In the genomic region with DNA sequence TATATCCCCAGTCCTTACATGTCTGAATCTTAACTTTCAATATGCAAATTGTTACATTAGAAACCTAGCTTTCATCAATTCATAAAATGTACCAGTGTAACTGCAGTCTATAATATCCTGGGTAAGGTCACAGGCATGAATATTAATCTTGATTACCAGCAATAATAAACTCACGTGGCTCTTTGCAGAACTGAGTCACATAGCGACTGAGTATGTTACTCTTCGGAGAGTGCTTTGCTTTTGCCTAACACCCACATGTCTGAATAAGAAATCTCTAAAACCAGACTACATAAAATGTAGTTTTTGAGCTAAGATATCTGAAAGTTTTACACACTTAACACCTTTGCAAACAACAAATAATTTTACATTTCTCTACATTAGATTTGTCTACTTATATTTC, we compare ENCODE assay signal across 11 mouse cellular contexts. TPM values are rescaled to one million over a fixed set of nuclear protein-coding genes. Genes with fewer than 3 reads are reported as not detected.
DNase-seq lines count a peak whose midpoint lies in the region; ATAC-seq and TF ChIP-seq lines count a peak whose summit lies in the region.
"Had no signal": no experiment of that assay in that cellular context is flagged by ENCODE, and none has a peak within 500 bp of the region (broad histone marks: within the 10 kb centered on the region; RNA-seq: fewer than 3 reads in every experiment).

No protein-coding gene starts in this region.

- TF ChIP-seq CTCF in gastrocnemius, adult 2 months (IDR thresholded peaks at IDR 0.05): no peak
- no peak for TF ChIP-seq CTCF in lung, embryonic 14.5 days (IDR thresholded peaks at IDR 0.05; ENCODE audit: low read depth)

- H3K4me3 ChIP-seq in gastrocnemius, adult 2 months: peak overlapping the region; percentile 75
- H3K4me3 ChIP-seq in lung, embryonic 14.5 days (ENCODE audit: low read depth, low read length): no peak overlapping the region
- peak overlapping the region; percentile 22; the same call in 1 of the 2 replicates for H3K4me3 ChIP-seq in intestine, embryonic 16.5 days (ENCODE audit: low read length)
- no peak overlapping the region for H3K4me3 ChIP-seq in stomach, embryonic 14.5 days (ENCODE audit: low read depth, low read length)
- H3K4me3 ChIP-seq: limb, embryonic 13.5 days had no signal

- intact Hi-C loops in gastrocnemius, adult 2 months (cut with DNase I): no loop called here

- no peaks in the 10 kb centered on the region for H3K27me3 ChIP-seq in lung, embryonic 14.5 days (ENCODE audit: insufficient read depth, low read length)
- H3K27me3 ChIP-seq in intestine, embryonic 16.5 days (replicated peaks; ENCODE audit: control insufficient read depth, insufficient read depth, low read length): no peaks in the 10 kb centered on the region
- H3K27me3 ChIP-seq in stomach, embryonic 14.5 days (ENCODE audit: control insufficient read depth, insufficient read depth, low read length): no peaks in the 10 kb centered on the region
- H3K27me3 ChIP-seq: limb, embryonic 13.5 days; Patski had no signal

- no peak overlapping the region for H3K9ac ChIP-seq in lung, embryonic 14.5 days
- H3K9ac ChIP-seq in intestine, embryonic 16.5 days (ENCODE audit: low read depth, low read length): no peak overlapping the region
- no peak overlapping the region for H3K9ac ChIP-seq in stomach, embryonic 14.5 days (replicated peaks; ENCODE audit: low read depth, low read length)
- H3K9ac ChIP-seq: limb, embryonic 13.5 days had no signal

- peaks cover 6% of the 10 kb centered on the region for H3K4me1 ChIP-seq in lung, embryonic 14.5 days (ENCODE audit: insufficient read depth)
- H3K4me1 ChIP-seq in intestine, embryonic 16.5 days (ENCODE audit: control insufficient read depth, insufficient read depth, low read length): peaks cover 29% of the 10 kb centered on the region
- H3K4me1 ChIP-seq in stomach, embryonic 14.5 days (ENCODE audit: control insufficient read depth, insufficient read depth, low read length): peaks cover 20% of the 10 kb centered on the region

- H3K27ac ChIP-seq in gastrocnemius, adult 2 months: peak overlapping the region; percentile 89
- H3K27ac ChIP-seq in lung, embryonic 14.5 days (ENCODE audit: low read depth): no peak overlapping the region; the same call in 1 of the 2 replicates
- no peak overlapping the region for H3K27ac ChIP-seq in intestine, embryonic 16.5 days (ENCODE audit: low read length)
- no peak overlapping the region for H3K27ac ChIP-seq in stomach, embryonic 14.5 days (ENCODE audit: low read length)

- no peaks in the 10 kb centered on the region for H3K36me3 ChIP-seq in lung, embryonic 14.5 days (ENCODE audit: insufficient read depth)
- H3K36me3 ChIP-seq in intestine, embryonic 16.5 days (ENCODE audit: control insufficient read depth, insufficient read depth, low read length): no peaks in the 10 kb centered on the region
- no peaks in the 10 kb centered on the region for H3K36me3 ChIP-seq in stomach, embryonic 14.5 days (ENCODE audit: control insufficient read depth, insufficient read depth, low read length)
- H3K36me3 ChIP-seq: limb, embryonic 13.5 days had no signal

- DNase-seq in gastrocnemius, adult 2 months: no peak
- DNase-seq in gastrocnemius, postnatal 4 days (ENCODE audit: low spot score in 2 of 2): no peak
- DNase-seq in lung, embryonic 14.5 days: no peak
- DNase-seq in lung, postnatal 36 days: no peak
- DNase-seq in cerebellum, postnatal 4 days (ENCODE audit: low spot score in 2 of 2): no peak
- DNase-seq in spleen, postnatal 10 days (ENCODE audit: low spot score in 2 of 2): no peak

- H3K4me2 ChIP-seq in lung, embryonic 14.5 days: peak overlapping the region; percentile 46
- 0 out of 2 replicates have a peak overlapping the region, but pooled peaks have one; percentile 32 for H3K4me2 ChIP-seq in intestine, embryonic 16.5 days (ENCODE audit: low read depth, low read length)
- H3K4me2 ChIP-seq in stomach, embryonic 14.5 days (replicated peaks; ENCODE audit: low read depth, low read length): peak overlapping the region; percentile 17; the same call in 1 of the 2 replicates

- WGBS in lung, embryonic 14.5 days: 45% methylated on average over 3 of the region's 3 CpGs
- WGBS in intestine, embryonic 16.5 days: 46% methylated on average over 3 of the region's 3 CpGs
- WGBS in stomach, embryonic 14.5 days: 54% methylated on average over 3 of the region's 3 CpGs

- ATAC-seq in lung, embryonic 14.5 days (ENCODE audit: insufficient read depth): no peak
- ATAC-seq in intestine, embryonic 16.5 days: peak; percentile 70
- no peak for ATAC-seq in stomach, embryonic 14.5 days (ENCODE audit: insufficient number of reproducible peaks, insufficient read depth, low FRiP score, low read depth)
- ATAC-seq: midbrain, embryonic 16.5 days had no signal

- H3K9me3 ChIP-seq in lung, embryonic 14.5 days (ENCODE audit: low read depth, low read length): no peaks in the 10 kb centered on the region
- H3K9me3 ChIP-seq in intestine, embryonic 16.5 days (ENCODE audit: control insufficient read depth, low read length): no peaks in the 10 kb centered on the region
- no peaks in the 10 kb centered on the region for H3K9me3 ChIP-seq in stomach, embryonic 14.5 days (ENCODE audit: control insufficient read depth, low read depth, low read length)
- H3K9me3 ChIP-seq: limb, embryonic 13.5 days had no signal

RNA-seq across cellular contexts. Expression of gene Nt5c3, which starts 22.4 kb away (rescaled TPM):
- total RNA-seq in gastrocnemius, adult 2 months (2021): 10 to 100 TPM; 45.0 to 52.5 TPM
- 10 to 100 TPM; 44.7 to 58.6 TPM for total RNA-seq in gastrocnemius, postnatal 4 days (2021)
- polyA plus RNA-seq in lung, embryonic 14.5 days (2014; fragmentation: Nextera tagmentation; extraction: Ambion mirVana): 60.7 and 63.3 TPM in 2 replicates
- polyA plus RNA-seq in intestine, embryonic 16.5 days (2015; fragmentation: Nextera tagmentation; extraction: Ambion mirVana): 63.2 and 68.4 TPM in 2 replicates
- polyA plus RNA-seq in stomach, embryonic 14.5 days (2014; fragmentation: Nextera tagmentation; extraction: Ambion mirVana): 75.1 and 80.5 TPM in 2 replicates

RNA-seq across cellular contexts. Expression of gene Vmn1r4, which starts 22.5 kb away (rescaled TPM):
- not detected for total RNA-seq in gastrocnemius, adult 2 months (2021)
- total RNA-seq in gastrocnemius, postnatal 4 days (2021): under 1 TPM; 0.13 to 0.61 TPM
- polyA plus RNA-seq in lung, embryonic 14.5 days (2014; fragmentation: Nextera tagmentation; extraction: Ambion mirVana): 0.12 and 0.20 TPM in 2 replicates
- polyA plus RNA-seq in intestine, embryonic 16.5 days (2015; fragmentation: Nextera tagmentation; extraction: Ambion mirVana): 0.29 and 0.36 TPM in 2 replicates
- 0.43 TPM in 1 of 2 replicates, not detected in the other for polyA plus RNA-seq in stomach, embryonic 14.5 days (2014; fragmentation: Nextera tagmentation; extraction: Ambion mirVana)

Comparison
In these comparisons a context has a peak if more than half of its experiments do, and no peak if none do; other contexts are left out.
1. H3K4me3 ChIP-seq: peak in gastrocnemius, adult 2 months (single experiment) and intestine, embryonic 16.5 days (single experiment); none in lung, embryonic 14.5 days (single experiment) and stomach, embryonic 14.5 days (single experiment).
2. Peak in every context shown above with its lines, with median percentiles within 50 percentile points of each other: H3K4me2 ChIP-seq.